Mouse (Mus musculus) lung, postnatal 4 days (tissue): ENCODE measurements around the gene Ppp1r35.

Experiments used
- DNase-seq, 2 experiments: peaks; one replicate each; pipeline ENCODE4 v3.0.0; 2021

Ppp1r35 gene

GRCm38 (mm10) chr5:137783901-137784540 is 5.4 kb downstream of the Ppp1r35 start:
- no peak for DNase-seq

DNA sequence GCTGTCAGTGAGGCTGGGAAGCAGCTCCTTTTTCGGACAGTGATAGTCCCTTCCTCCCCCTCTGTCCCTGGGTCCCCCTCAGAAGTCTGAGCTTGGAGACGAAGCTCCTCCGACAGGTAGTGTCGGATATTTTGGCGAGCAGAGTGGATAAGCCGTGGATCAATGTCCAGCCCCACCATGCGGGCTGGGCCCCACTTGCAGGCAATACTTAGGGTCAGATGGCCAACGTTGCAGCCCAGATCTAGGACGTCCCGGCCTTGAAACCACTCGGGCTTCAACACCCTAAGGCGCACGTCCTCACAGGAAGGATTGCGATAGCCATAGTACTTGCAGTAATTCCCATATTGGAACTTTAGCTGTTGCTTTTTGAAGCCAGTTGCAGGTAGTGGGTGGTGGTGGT is 5.9 kb downstream of the Ppp1r35 start:
- DNase-seq = peak in 1 of 2 experiments; percentile 25

DNA sequence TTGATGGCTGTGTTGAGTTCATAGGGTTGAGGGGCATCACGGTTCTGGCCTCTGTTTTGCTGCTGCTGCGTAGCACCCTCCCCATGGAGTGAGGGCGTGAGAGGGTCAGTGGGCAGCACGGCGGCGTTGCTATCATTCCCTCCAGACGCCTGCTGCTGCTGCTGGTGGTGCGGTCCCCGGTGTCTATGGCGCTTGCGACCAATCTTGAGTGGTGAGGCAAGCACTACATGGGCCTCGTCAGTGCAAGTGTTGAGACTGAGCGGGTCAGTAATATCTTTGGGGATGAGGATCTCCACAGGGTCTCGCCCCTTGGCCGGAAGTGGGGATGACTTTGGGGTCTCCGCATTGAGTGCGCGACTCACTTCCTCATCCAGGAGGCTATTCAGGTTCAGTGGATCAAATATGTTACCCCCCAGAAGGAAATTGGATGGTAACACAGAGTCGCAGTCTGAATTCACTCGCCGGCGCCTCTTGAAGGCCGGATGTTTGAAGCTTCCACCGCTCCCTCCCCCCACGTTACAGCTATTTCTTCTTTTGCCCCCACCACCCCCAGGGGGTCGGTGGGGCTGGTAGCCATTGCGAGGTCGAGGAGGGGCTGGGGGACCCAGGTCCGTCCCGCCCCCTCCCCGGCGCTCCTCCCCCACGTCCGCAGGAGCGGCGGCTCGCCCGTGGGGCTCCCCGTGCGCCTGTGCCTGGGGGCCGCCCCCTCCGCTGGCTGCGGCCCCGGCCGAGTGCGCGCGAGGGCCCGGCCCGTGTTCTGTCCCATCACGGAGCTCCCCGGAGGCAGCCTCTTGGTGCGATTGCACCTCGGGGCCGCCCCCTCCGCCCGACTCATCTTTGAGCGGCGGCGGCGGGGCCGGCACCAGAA is 6.7 kb downstream of the Ppp1r35 start:
- DNase-seq = peak; percentile 38 to 78

GRCm38 (mm10) chr5:137786109-137786942 is 7.7 kb downstream of the Ppp1r35 start:
- peak; percentile 99 for DNase-seq

GRCm38 (mm10) chr5:137787151-137787928 is 8.7 kb downstream of the Ppp1r35 start, which contains the start of the genes Mepce and Zcwpw1:
Gene Mepce, minus strand, starts transcription at chr5:137787655.
Gene Zcwpw1, plus strand, starts transcription at chr5:137787798.
- peak; percentile 97 for DNase-seq

DNA sequence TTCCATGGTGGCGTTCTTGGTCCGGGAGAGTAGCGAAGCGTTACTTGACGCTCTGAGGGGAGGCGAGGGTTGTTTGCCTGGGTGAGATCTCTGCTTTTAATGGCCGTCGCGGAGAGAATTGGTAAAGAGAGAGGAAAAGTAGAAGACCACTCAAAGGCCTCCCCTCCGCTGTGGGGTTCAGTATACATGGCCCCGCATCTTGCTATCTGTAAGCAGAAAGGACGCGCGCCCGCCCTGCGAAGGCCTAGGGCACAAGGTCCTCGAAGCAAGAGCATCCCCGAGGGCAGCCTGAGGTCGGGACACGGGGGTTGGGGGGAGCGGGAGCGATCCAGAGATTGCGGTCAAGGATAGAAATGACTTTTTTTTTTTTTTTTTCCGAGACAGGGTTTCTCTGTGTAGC is 9.5 kb downstream of the Ppp1r35 start:
- peak; percentile 15 to 43 for DNase-seq

DNA sequence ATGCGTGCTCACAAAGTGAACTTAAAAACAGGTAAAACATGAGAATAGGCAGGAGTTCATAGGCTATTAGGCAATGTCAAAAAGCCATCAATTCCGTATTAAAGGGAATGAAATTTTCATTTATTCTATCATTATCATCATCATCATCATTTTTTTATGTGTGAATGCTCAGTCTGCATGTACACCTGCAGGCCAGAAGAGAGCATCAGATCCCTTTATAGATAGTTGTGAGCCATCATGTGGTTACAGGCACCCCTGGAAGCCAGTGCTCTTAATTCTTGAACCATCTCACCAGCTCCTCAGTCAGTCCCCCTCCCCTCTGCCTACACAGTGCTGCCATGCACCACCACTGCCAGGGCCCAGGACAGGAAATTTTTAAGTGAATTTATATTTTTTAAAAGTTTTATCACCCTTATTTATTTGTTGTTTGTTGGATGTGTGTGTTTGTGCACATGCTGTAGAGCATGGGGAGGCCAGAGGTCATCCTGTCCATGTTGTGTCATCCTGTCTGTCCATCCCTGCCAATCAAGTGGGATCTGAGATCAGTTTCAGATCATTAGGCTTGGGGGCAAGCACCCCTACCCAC is 10.4 kb downstream of the Ppp1r35 start:
- no peak for DNase-seq

DNA sequence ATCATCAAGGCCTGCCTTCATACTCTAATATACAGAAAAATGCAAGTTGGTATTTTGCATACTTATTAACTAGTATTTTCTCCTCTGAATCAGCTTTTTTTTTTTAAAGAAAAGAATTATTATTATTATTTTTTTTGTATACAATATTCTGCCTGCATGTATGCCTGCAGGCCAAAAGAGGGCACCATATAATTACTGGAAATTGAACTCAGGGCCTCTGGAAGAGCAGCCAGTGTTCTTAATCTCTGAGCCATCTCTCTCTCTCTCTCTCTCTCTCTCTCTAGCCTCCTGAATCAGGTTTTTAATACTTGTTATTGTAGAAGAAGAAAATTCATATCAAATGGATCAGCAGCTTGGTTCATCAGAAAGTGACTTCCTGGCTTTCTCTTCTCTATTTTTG is 12.9 kb downstream of the Ppp1r35 start:
- no peak for DNase-seq

DNA sequence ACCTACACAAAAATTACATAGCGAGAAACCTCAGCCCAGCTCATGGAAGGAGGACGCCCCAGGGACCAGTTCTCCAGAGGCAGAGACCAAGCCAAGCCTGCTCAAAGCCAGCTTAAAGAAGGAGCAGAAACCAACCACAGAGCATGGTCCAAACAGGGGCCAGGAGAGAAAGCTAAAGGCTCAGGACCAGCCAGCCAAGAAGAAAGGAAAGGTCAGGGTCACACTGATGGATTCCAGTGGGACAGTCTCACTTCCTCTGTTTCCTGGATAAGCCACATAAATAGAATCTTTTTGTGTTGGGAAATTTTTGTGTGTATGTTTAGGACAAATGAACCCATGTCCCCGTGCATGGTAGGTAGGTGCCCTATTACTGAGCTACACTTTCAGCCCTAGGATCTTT is 18.0 kb downstream of the Ppp1r35 start:
- DNase-seq = no peak

GRCm38 (mm10) chr5:137800917-137801316 is 22.3 kb downstream of the Ppp1r35 start:
- no peak for DNase-seq

DNA sequence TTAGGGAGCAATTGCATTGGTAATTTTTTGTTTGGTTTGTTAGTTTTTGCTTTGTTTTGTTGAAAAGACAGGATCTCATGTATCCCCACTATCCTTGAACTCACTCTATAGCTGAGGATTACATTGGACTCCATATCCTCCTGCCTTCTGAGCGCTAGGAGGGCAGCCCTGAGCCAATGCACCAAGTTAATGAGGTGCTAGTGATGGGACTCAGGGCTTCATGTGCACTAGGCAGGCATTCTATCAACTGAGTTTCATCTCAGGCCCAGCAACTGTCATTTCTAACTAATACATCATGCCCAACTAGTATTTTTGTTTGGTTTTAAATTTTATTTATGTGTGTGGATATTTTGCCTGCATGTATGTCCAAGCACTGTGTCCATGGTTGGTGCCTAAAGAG is 27.5 kb downstream of the Ppp1r35 start:
- no peak for DNase-seq

- no peak for DNase-seq
Observed at GRCm38 (mm10) chr5:137808316-137808715, 29.7 kb downstream of the Ppp1r35 start.

DNA sequence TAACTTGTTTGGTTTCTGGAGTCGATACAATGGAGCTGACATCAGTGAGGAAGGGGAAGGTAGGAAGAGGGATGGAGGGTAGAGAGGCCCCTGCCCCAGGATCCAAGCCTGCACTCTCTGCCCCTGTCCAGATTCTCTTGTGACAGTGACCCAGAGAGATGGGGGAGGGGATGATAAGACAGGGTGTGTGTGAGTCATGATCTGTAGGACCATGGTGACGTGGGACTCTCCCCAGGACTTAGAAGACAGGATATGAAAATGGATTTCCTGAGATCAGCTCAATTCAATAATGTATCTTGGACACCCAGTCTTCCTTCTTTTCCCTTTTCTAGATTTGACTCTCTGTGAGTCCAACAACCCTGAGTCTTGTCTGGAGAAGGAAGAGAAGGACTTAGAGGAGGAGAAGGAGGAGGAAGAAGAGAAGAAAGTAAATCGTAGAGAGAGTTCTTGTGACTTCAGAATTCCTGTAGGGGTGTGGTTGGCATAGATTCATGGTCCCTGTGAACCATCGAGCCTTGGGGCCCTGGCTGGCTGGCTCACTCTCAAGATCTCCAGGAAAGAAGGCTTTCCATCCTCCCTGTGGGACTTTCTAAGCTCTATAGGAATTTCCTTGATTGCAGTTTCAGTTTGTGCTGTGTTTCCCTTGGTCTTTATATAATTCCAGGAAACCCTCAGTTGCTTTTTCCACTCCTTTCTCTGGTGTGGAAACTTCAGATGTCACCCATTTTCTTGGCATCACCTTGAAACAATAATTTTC is 39.0 kb downstream of the Ppp1r35 start:
- DNase-seq = no peak

GRCm38 (mm10) chr5:137822126-137822525 is 43.5 kb downstream of the Ppp1r35 start:
- DNase-seq = no peak

GRCm38 (mm10) chr5:137822602-137823001 is 44.0 kb downstream of the Ppp1r35 start:
- no peak for DNase-seq

DNA sequence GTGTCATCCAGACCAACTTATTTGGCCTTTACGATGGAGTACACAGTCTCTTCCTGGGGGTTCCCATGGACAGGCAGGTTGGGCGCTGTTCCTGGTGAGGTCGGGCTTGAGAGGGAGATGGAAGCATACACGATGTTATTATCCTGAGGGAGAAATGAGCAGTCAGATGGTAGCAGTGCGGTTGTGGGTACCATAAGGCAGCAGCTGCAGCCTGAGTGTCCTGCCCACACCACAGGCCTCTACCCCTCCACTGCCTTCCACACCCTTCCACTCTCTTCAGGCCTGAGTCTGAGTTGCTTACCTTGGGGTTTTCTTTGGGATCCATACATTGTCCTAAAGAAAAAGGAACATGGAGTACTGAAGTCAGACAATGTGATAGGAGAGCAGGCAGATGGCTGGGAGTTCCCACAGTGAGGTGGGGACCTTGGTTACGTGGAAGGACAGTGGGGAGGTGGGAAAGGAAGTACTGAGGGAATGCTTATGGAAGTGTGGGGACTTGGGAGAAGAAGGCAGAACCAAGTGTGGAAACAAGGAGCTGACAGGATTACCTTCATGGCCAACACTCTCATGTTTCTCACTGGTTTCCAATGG is 44.9 kb downstream of the Ppp1r35 start:
- no peak for DNase-seq

DNA sequence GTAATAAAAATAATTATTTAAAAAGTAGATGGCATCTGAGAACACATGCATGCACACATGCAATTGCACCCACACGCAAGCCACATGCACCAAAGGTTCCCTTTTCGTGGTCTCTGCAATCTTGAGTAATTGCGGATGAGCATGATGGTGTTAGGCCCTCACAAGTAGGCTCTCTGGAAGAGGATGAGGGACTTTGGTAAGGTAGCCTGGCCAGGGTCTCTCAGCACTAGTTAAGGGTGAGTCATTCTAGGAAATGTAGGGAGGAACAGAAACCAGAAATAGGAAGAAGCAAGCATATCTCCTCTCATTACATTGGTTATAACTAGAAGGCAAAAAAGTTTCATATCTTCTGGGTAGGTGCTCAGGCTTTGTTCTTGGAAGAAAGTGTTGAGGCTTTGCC is 46.4 kb downstream of the Ppp1r35 start:
- DNase-seq = no peak

DNA sequence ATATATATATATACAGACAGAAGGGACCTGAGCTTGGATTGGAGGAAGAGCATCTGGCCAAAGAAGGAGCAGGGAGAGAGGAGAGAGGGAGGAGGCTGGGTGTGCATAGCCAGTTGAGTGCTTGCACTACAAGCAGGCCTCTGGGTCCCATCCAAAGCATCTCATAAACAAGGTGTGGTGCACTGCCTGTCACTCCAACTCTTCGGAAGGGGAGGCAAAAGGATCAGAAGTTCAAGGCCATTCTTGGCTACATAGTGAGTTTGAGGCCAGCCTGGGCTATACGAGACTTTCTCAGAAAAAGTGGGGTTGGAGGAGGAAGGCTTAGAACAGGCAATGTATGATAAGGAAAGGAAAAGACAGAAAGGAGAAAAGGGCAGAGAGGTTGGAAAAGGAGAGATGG is 47.3 kb downstream of the Ppp1r35 start:
- no peak for DNase-seq

- DNase-seq = no peak
Observed at GRCm38 (mm10) chr5:137826421-137826820, 47.8 kb downstream of the Ppp1r35 start.

DNA sequence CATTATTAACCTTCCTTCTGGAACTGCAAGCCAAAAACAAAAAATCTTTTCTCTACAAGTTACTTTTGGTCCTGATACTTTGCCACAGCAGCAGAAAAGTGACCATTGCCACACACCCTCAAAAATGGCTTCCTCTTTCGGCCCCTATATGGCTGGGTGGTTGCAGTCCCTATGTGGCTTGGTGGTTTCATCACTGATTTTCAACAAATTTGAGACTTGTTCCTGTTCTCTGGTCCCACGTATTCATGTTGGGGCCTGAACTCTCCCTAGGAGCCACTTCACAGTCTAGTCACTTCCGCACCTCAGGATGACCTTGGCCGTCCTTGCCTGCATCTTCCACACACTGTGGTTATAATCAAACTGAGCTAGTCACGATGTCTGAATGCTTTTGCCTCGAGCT is 50.0 kb downstream of the Ppp1r35 start:
- DNase-seq = peak; percentile 29 to 34
